Mouse (Mus musculus) brain, embryonic 14.5 days (tissue): ENCODE results near the gene Slc16a10.

ENCODE experiments used
- CTCF ChIP-seq: fragments of 200-500 bp; IDR thresholded peaks from 2 replicates; pipeline ENCODE4 v1.5.1; 2012; ENCODE audit warnings: inconsistent platforms, mild to moderate bottlenecking, moderate library complexity, borderline replicate concordance; ENCODE audit not compliant: insufficient read depth, insufficient read length; ENCODE audit errors: extremely low read depth
- POLR2A ChIP-seq: fragments of 200-500 bp; IDR thresholded peaks from 2 replicates; pipeline ENCODE4 v1.6.1; 2012; ENCODE audit warnings: mild to moderate bottlenecking, inconsistent platforms, borderline replicate concordance; ENCODE audit not compliant: poor library complexity, insufficient read depth, insufficient read length, severe bottlenecking; ENCODE audit errors: extremely low read depth

- no peak for TF ChIP-seq CTCF
- TF ChIP-seq POLR2A = no peak
Observed at GRCm38 (mm10) chr10:40034956-40035355, 107.1 kb downstream of the Slc16a10 start.
